Mouse (Mus musculus) kidney, adult 8-10 months (tissue): ENCODE measurements at regions not wholly inside any gene's neighbourhood (a gene's known extent, or its start where the extent isn't known, plus 50 kb on each side); places are given as distances from the start of the nearest gene placed in this dataset.

Experiments used
- DNase-seq, 2 experiments: peaks; one replicate each; pipeline ENCODE4 v3.0.0; 2022

GRCm38 (mm10) chr1:81754067-81754466 lies 478.8 kb upstream of the Gm9747 start:
- DNase-seq, result no peak

GRCm38 (mm10) chr1:81755281-81755680 lies 477.6 kb upstream of the Gm9747 start:
- no peak for DNase-seq

- DNase-seq, result no peak
These were observed 477.2 kb upstream of the Gm9747 start for GRCm38 (mm10) chr1:81755694-81756093.

GRCm38 (mm10) chr1:81759919-81760318 lies 473.0 kb upstream of the Gm9747 start:
- DNase-seq, result no peak

GRCm38 (mm10) chr1:81771704-81772103 lies 461.2 kb upstream of the Gm9747 start:
- DNase-seq, result no peak

GRCm38 (mm10) chr1:81780583-81780982 lies 452.3 kb upstream of the Gm9747 start:
- DNase-seq, result no peak

- DNase-seq, result no peak
These were observed 448.6 kb upstream of the Gm9747 start for GRCm38 (mm10) chr1:81784305-81784704.

- no peak for DNase-seq
These were observed 438.1 kb upstream of the Gm9747 start for GRCm38 (mm10) chr1:81794771-81795170.

- no peak for DNase-seq
These were observed 437.5 kb upstream of the Gm9747 start for GRCm38 (mm10) chr1:81795399-81795798.

GRCm38 (mm10) chr1:81811591-81811990 lies 421.3 kb upstream of the Gm9747 start:
- no peak for DNase-seq

GRCm38 (mm10) chr1:81818884-81819283 lies 414.0 kb upstream of the Gm9747 start:
- DNase-seq, result no peak

- DNase-seq, result no peak
These were observed 390.9 kb upstream of the Gm9747 start for GRCm38 (mm10) chr1:81841966-81842365.

GRCm38 (mm10) chr1:81850462-81851144 lies 382.3 kb upstream of the Gm9747 start:
- DNase-seq, result no peak

- no peak for DNase-seq
These were observed 373.4 kb upstream of the Gm9747 start for GRCm38 (mm10) chr1:81859464-81859863.

GRCm38 (mm10) chr1:81864571-81864970 lies 368.3 kb upstream of the Gm9747 start:
- DNase-seq, result no peak

GRCm38 (mm10) chr1:81886940-81887531 lies 345.9 kb upstream of the Gm9747 start:
- no peak for DNase-seq

GRCm38 (mm10) chr1:81897241-81897640 lies 335.7 kb upstream of the Gm9747 start:
- DNase-seq, result no peak

GRCm38 (mm10) chr1:81900843-81901242 lies 332.1 kb upstream of the Gm9747 start:
- no peak for DNase-seq

- DNase-seq, result no peak
These were observed 328.9 kb upstream of the Gm9747 start for GRCm38 (mm10) chr1:81904056-81904455.

- DNase-seq, result no peak
These were observed 320.3 kb upstream of the Gm9747 start for GRCm38 (mm10) chr1:81912607-81913006.

GRCm38 (mm10) chr1:81913561-81913964 lies 319.3 kb upstream of the Gm9747 start:
- DNase-seq, result no peak

- DNase-seq, result no peak
These were observed 316.1 kb upstream of the Gm9747 start for GRCm38 (mm10) chr1:81916840-81917239.

- DNase-seq, result no peak
These were observed 305.2 kb upstream of the Gm9747 start for GRCm38 (mm10) chr1:81927721-81928120.

GRCm38 (mm10) chr1:81933064-81933463 lies 299.8 kb upstream of the Gm9747 start:
- DNase-seq, result no peak

- DNase-seq, result no peak
These were observed 287.7 kb upstream of the Gm9747 start for GRCm38 (mm10) chr1:81945236-81945635.
